Mouse (Mus musculus) bone marrow macrophage, adult 2 months (primary cell): ENCODE measurements around the gene Sdhaf2.

Experiments used
- CTCF ChIP-seq: IDR thresholded peaks from 2 replicates; pipeline ENCODE4 v1.5.1; 2012; ENCODE audit warnings: low read depth, mild to moderate bottlenecking, low read length, moderate library complexity
- POLR2A ChIP-seq: IDR thresholded peaks from 2 replicates; pipeline ENCODE4 v1.6.1; 2012; ENCODE audit warnings: mild to moderate bottlenecking, low read depth, low read length, borderline replicate concordance

GRCm38 (mm10) chr19:10469171-10469658 is 56.7 kb downstream of the Sdhaf2 start:
- TF ChIP-seq CTCF (no peak), POLR2A (no peak)
